Mouse (Mus musculus) heart, postnatal 36 days (tissue): ENCODE data around the gene Lemd1. TPM values are rescaled to one million over a fixed set of nuclear protein-coding genes. Genes with fewer than 3 reads are reported as not detected.

Source experiments
- microRNA-seq, 2 experiments: library from miRNA; unstranded; fragments of <30 nt; microRNA quantifications; one replicate each; pipeline ENCODE4 v1.2.0; 2021; ENCODE audit warnings: borderline number of aligned reads in 2 of 2
- total RNA-seq, 2 experiments: library from RNA; stranded (reverse); gene quantifications; 2 replicates each; pipeline ENCODE4 v1.2.3; 2021

Lemd1 gene
- total RNA-seq, 2 experiments from 2014 or later = not detected

Small RNAs within 50 kb of the gene (microRNA-seq; reads per million reads assigned to microRNA genes)
- gene Mir135b = 2.7 to 2.9 reads per million in 2 experiments

Other genes with a start within 250 kb of the Lemd1 start
- 1 to 10 TPM; 4.2 to 4.3 TPM for gene Slc45a3, start 228.5 kb upstream of the Lemd1 start, total RNA-seq
- 10 to 100 TPM; 91.5 to 91.8 TPM for gene Elk4, start 183.8 kb upstream of the Lemd1 start, total RNA-seq
- gene Mfsd4a, start 123.4 kb upstream of the Lemd1 start, total RNA-seq = 1 to 10 TPM; 1.4 to 2.3 TPM
- 10 to 100 TPM; 16.5 to 17.9 TPM for gene Cdk18, start 51.7 kb upstream of the Lemd1 start, total RNA-seq
- gene AC124108.1, start within 50 bp of the Lemd1 start, total RNA-seq = not detected
- gene Gm10188, start 38.3 kb downstream of the Lemd1 start, total RNA-seq = not detected
- gene Klhdc8a, start 107.2 kb downstream of the Lemd1 start, total RNA-seq = 10 to 100 TPM; 14.3 to 19.1 TPM
- 1 to 10 TPM; 3.7 to 3.8 TPM for gene Nuak2, start 124.7 kb downstream of the Lemd1 start, total RNA-seq
- gene Tmcc2, start 199.8 kb downstream of the Lemd1 start, total RNA-seq = 10 to 100 TPM; 18.2 to 19.7 TPM
- gene Dstyk, start 226.1 kb downstream of the Lemd1 start, total RNA-seq = 10 to 100 TPM; 16.6 to 17.0 TPM